Mouse (Mus musculus): ENCODE data around the gene Dnajb4. TPM values are rescaled to one million over a fixed set of nuclear protein-coding genes. Genes with fewer than 3 reads are reported as not detected.

Dnajb4 gene
- polyA plus RNA-seq, 1 experiment from 2014 or later, result 85.0 TPM

- H3K27me3 ChIP-seq, result no peaks in the 10 kb centered on the region
- no peak for TF ChIP-seq CTCF (IDR thresholded peaks at IDR 0.05)
- ChIA-PET CTCF (interaction anchor here (0.7 to 2.9 kb wide), 6 partner anchors 11 to 160 kb away, joined by 3 to 11 read pairs (median 3); no protein-coding TSS in a partner anchor), POLR2A (interaction anchor here (0.8 kb wide), 1 partner anchor 37 kb away, joined by 4 read pairs; no protein-coding TSS in a partner anchor)
- in situ Hi-C loops (cut with MboI; ENCODE audit: low pct_unique_long_range_greater_than_20kb), result no loop called here
- peak; percentile 56 for ATAC-seq
- no peak for DNase-seq (ENCODE audit: low read depth, low spot score)
Observed at GRCm38 (mm10) chr3:152155296-152155948, 54.7 kb downstream of the Dnajb4 start.

- POLR2A ChIA-PET, result interaction anchor here (0.5 kb wide), 1 partner anchor 17 kb away, joined by 3 read pairs; no protein-coding TSS in a partner anchor
- CTCF ChIA-PET, result interaction anchor here (1.1 to 2.6 kb wide), 2 partner anchors 8 to 39 kb away, joined by 3 to 8 read pairs; no protein-coding TSS in a partner anchor
- in situ Hi-C loops (cut with MboI; ENCODE audit: low pct_unique_long_range_greater_than_20kb), result no loop called here
- no peak for DNase-seq (ENCODE audit: low read depth, low spot score)
- ATAC-seq, result no peak
- TF ChIP-seq CTCF (IDR thresholded peaks at IDR 0.05), result no peak
- no peaks in the 10 kb centered on the region for H3K27me3 ChIP-seq
Observed at GRCm38 (mm10) chr3:152154095-152154494, 56.0 kb downstream of the Dnajb4 start.

- DNase-seq (ENCODE audit: low read depth, low spot score) (no peak), ATAC-seq (no peak)
- no peak for TF ChIP-seq CTCF (IDR thresholded peaks at IDR 0.05)
- in situ Hi-C loops (cut with MboI; ENCODE audit: low pct_unique_long_range_greater_than_20kb), result no loop called here
- H3K27me3 ChIP-seq, result no peaks in the 10 kb centered on the region
- CTCF ChIA-PET, result interaction anchor here (1.1 to 2.6 kb wide), 2 partner anchors 9 to 40 kb away, joined by 3 to 8 read pairs; no protein-coding TSS in a partner anchor
- POLR2A ChIA-PET, result no interaction called here
Observed at GRCm38 (mm10) chr3:152153152-152153551, 57.0 kb downstream of the Dnajb4 start.

GRCm38 (mm10) chr3:152152483-152152804 is 57.7 kb downstream of the Dnajb4 start:
- no peak for ATAC-seq
- TF ChIP-seq CTCF (IDR thresholded peaks at IDR 0.05), result no peak
- no peak for DNase-seq (ENCODE audit: low read depth, low spot score)
- ChIA-PET CTCF (interaction anchor here (1.1 to 2.6 kb wide), 3 partner anchors 34 to 41 kb away, joined by 3 to 8 read pairs (median 5); no protein-coding TSS in a partner anchor), POLR2A (interaction anchor here (1.9 kb wide), 1 partner anchor 31 kb away, joined by 7 read pairs; no protein-coding TSS in a partner anchor)
- no peaks in the 10 kb centered on the region for H3K27me3 ChIP-seq
- in situ Hi-C loops (cut with MboI; ENCODE audit: low pct_unique_long_range_greater_than_20kb), result no loop called here

GRCm38 (mm10) chr3:152151725-152152482 is 58.2 kb downstream of the Dnajb4 start:
- in situ Hi-C loops (cut with MboI; ENCODE audit: low pct_unique_long_range_greater_than_20kb), result no loop called here
- DNase-seq (ENCODE audit: low read depth, low spot score) (no peak), ATAC-seq (no peak)
- POLR2A ChIA-PET, result interaction anchor here (1.9 kb wide), 1 partner anchor 31 kb away, joined by 7 read pairs; no protein-coding TSS in a partner anchor
- H3K27me3 ChIP-seq, result no peaks in the 10 kb centered on the region
- CTCF ChIA-PET, result interaction anchor here (1.1 to 2.8 kb wide), 5 partner anchors 20 to 42 kb away, joined by 3 to 10 read pairs (median 5); no protein-coding TSS in a partner anchor
- TF ChIP-seq CTCF (IDR thresholded peaks at IDR 0.05), result no peak

GRCm38 (mm10) chr3:152149863-152150262 is 60.2 kb downstream of the Dnajb4 start:
- no peak for TF ChIP-seq CTCF (IDR thresholded peaks at IDR 0.05)
- ATAC-seq (peak; percentile 83), DNase-seq (ENCODE audit: low read depth, low spot score) (no peak)
- H3K27me3 ChIP-seq, result no peaks in the 10 kb centered on the region
- CTCF ChIA-PET, result interaction anchor here (0.8 to 2.8 kb wide), 11 partner anchors 8 to 52 kb away, joined by 3 to 10 read pairs (median 4); no protein-coding TSS in a partner anchor
- POLR2A ChIA-PET, result interaction anchor here (0.7 to 0.9 kb wide), 2 partner anchors 12 to 45 kb away, joined by 3 to 4 read pairs; no protein-coding TSS in a partner anchor
- in situ Hi-C loops (cut with MboI; ENCODE audit: low pct_unique_long_range_greater_than_20kb), result loop anchor here (5.0 kb wide), 2 partner anchors 38 to 42 kb away; no protein-coding TSS in a partner anchor

GRCm38 (mm10) chr3:152149449-152149848 is 60.7 kb downstream of the Dnajb4 start:
- H3K27me3 ChIP-seq, result no peaks in the 10 kb centered on the region
- POLR2A ChIA-PET, result interaction anchor here (0.9 kb wide), 1 partner anchor 46 kb away, joined by 3 read pairs; no protein-coding TSS in a partner anchor
- no peak for TF ChIP-seq CTCF (IDR thresholded peaks at IDR 0.05)
- ATAC-seq, result peak; percentile 12
- CTCF ChIA-PET, result interaction anchor here (0.8 to 2.8 kb wide), 9 partner anchors 9 to 51 kb away, joined by 3 to 10 read pairs (median 4); no protein-coding TSS in a partner anchor
- DNase-seq (ENCODE audit: low read depth, low spot score), result no peak
- in situ Hi-C loops (cut with MboI; ENCODE audit: low pct_unique_long_range_greater_than_20kb), result loop anchor here (5.0 kb wide), 2 partner anchors 37 to 43 kb away; no protein-coding TSS in a partner anchor

GRCm38 (mm10) chr3:152147085-152147831 is 62.8 kb downstream of the Dnajb4 start:
- POLR2A ChIA-PET, result interaction anchor here (1.0 to 1.1 kb wide), 2 partner anchors 9 to 14 kb away, joined by 3 read pairs; no protein-coding TSS in a partner anchor
- ATAC-seq (no peak), DNase-seq (ENCODE audit: low read depth, low spot score) (no peak)
- H3K27me3 ChIP-seq, result no peaks in the 10 kb centered on the region
- CTCF ChIA-PET, result no interaction called here
- in situ Hi-C loops (cut with MboI; ENCODE audit: low pct_unique_long_range_greater_than_20kb), result loop anchor here (5.0 kb wide), 2 partner anchors 35 to 45 kb away; no protein-coding TSS in a partner anchor
- no peak for TF ChIP-seq CTCF (IDR thresholded peaks at IDR 0.05)

GRCm38 (mm10) chr3:152145186-152145585 is 64.9 kb downstream of the Dnajb4 start:
- ATAC-seq (peak; percentile 45), DNase-seq (ENCODE audit: low read depth, low spot score) (no peak)
- CTCF ChIA-PET, result interaction anchor here (1.0 to 2.1 kb wide), 2 partner anchors 34 to 61 kb away, joined by 3 to 5 read pairs; no protein-coding TSS in a partner anchor
- POLR2A ChIA-PET, result interaction anchor here (0.8 to 1.0 kb wide), 3 partner anchors 18 to 34 kb away, joined by 3 to 5 read pairs (median 3); no protein-coding TSS in a partner anchor
- TF ChIP-seq CTCF (IDR thresholded peaks at IDR 0.05), result no peak
- in situ Hi-C loops (cut with MboI; ENCODE audit: low pct_unique_long_range_greater_than_20kb), result loop anchor here (5.0 kb wide), 2 partner anchors 33 to 47 kb away; no protein-coding TSS in a partner anchor
- H3K27me3 ChIP-seq, result no peaks in the 10 kb centered on the region
